Mouse (Mus musculus) liver, adult 2 months (tissue): Measurements from ENCODE around the gene Rdx. TPM values are rescaled to one million over a fixed set of nuclear protein-coding genes. Genes with fewer than 3 reads are reported as not detected.
"Not testable (repeated sequence)": the region's sequence is repeated elsewhere in the genome, so short reads cannot be mapped to it uniquely, and the experiment has no call there.

Experiments
- DNase-seq: peaks from one replicate; pipeline ENCODE4 v3.0.0-alpha.2; 2011; ENCODE audit warnings: low read depth, low spot score; ENCODE audit errors: extremely low read depth
- H3K27ac ChIP-seq: fragments of 200-500 bp; replicated peaks from 2 replicates; pipeline ENCODE4 v1.5.1; 2012; ENCODE audit warnings: low read depth, mild to moderate bottlenecking, control low read depth, inconsistent platforms, low read length; ENCODE audit not compliant: insufficient read depth
- H3K27me3 ChIP-seq: fragments of 200-500 bp; 2 replicates; pipeline ENCODE4 v1.6.1; 2012; ENCODE audit warnings: mild to moderate bottlenecking, moderate library complexity, low read length, inconsistent platforms; ENCODE audit not compliant: control insufficient read depth, insufficient read depth
- H3K36me3 ChIP-seq: fragments of 200-500 bp; 2 replicates; pipeline ENCODE4 v1.6.1; 2012; ENCODE audit warnings: low read length, inconsistent platforms; ENCODE audit not compliant: control insufficient read depth, insufficient read depth
- H3K4me1 ChIP-seq: fragments of 200-500 bp; 2 replicates; pipeline ENCODE4 v1.6.1; 2011; ENCODE audit warnings: low read length; ENCODE audit not compliant: control insufficient read depth, insufficient read depth
- H3K4me3 ChIP-seq: fragments of 200-500 bp; 2 replicates; pipeline ENCODE4 v1.5.1; 2011; ENCODE audit warnings: low read depth, mild to moderate bottlenecking, control low read depth, low read length, moderate library complexity; ENCODE audit not compliant: insufficient read depth
- H3K79me2 ChIP-seq: fragments of 200-500 bp; 2 replicates; pipeline ENCODE4 v1.6.1; 2012; ENCODE audit warnings: inconsistent platforms, mild to moderate bottlenecking, low read length, moderate library complexity; ENCODE audit not compliant: control insufficient read depth, insufficient read depth
- H3K9ac ChIP-seq: fragments of 200-500 bp; 2 replicates; pipeline ENCODE4 v1.6.1; 2012; ENCODE audit warnings: low read depth, mild to moderate bottlenecking, control low read depth, inconsistent platforms, low read length
- CTCF ChIP-seq: fragments of 200-500 bp; IDR thresholded peaks from 2 replicates; pipeline ENCODE4 v1.5.1; 2011; ENCODE audit warnings: low read depth, low read length, control low read depth
- POLR2A ChIP-seq: fragments of 200-500 bp; IDR thresholded peaks from 2 replicates; pipeline ENCODE4 v1.6.1; 2011; ENCODE audit warnings: low read length, control low read depth; ENCODE audit not compliant: insufficient read depth; ENCODE audit errors: extremely low read depth
- WGBS: fragments of 180-500 bp; shearing (Covaris S2); methylation state at CpG from one replicate; pipeline ENCODE4 v1.1.7; 2018; 5-methylcytosine and 5-hydroxymethylcytosine counted together
- polyA plus RNA-seq: library from polyadenylated mRNA; depleted of rRNA; stranded (reverse); fragments of >200 nt; gene quantifications from 2 replicates; pipeline ENCODE4 v1.2.3, GENCODE M21; 2012
- total RNA-seq: library from RNA; depleted of rRNA; stranded (reverse); fragments of >200 nt; gene quantifications from 2 replicates; pipeline ENCODE4 v1.2.3, GENCODE M21; 2014

Gene Rdx
- total and polyA plus RNA-seq, 2 experiments = 30.5 to 167 TPM

- H3K36me3 ChIP-seq = peaks cover 28% of the 10 kb centered on the region
- TF ChIP-seq POLR2A (no peak), CTCF (no peak)
- WGBS = 26% methylated on average over 2 of the region's 2 CpGs
These were observed 12.8 kb downstream of the Rdx start for GRCm38 (mm10) chr9:52059788-52060187.

GRCm38 (mm10) chr9:52070052-52070451 is 23.1 kb downstream of the Rdx start:
- no peaks in the 10 kb centered on the region for H3K27me3 ChIP-seq
- H3K9ac ChIP-seq = no peak overlapping the region
- H3K4me1 ChIP-seq = no peaks in the 10 kb centered on the region
- H3K79me2 ChIP-seq = peaks cover 8% of the 10 kb centered on the region; the same call in 1 of the 2 replicates
- no peak overlapping the region for H3K4me3 ChIP-seq
- no peak overlapping the region for H3K27ac ChIP-seq
- no peak for TF ChIP-seq CTCF
- TF ChIP-seq POLR2A = no peak
- no peak for DNase-seq
- WGBS = 95% methylated on average over 2 of the region's 2 CpGs
- H3K36me3 ChIP-seq = peaks cover 73% of the 10 kb centered on the region

More at GRCm38 (mm10) chr9:52059788-52060187, 12.8 kb downstream of the Rdx start:
- no peak overlapping the region for H3K9ac ChIP-seq
- peaks cover 21% of the 10 kb centered on the region for H3K4me1 ChIP-seq
- peaks cover 34% of the 10 kb centered on the region for H3K79me2 ChIP-seq
- H3K27me3 ChIP-seq = no peaks in the 10 kb centered on the region
- H3K27ac ChIP-seq = no peak overlapping the region
- H3K4me3 ChIP-seq = no peak overlapping the region
- DNase-seq = no peak

- H3K27ac ChIP-seq, H3K79me2 ChIP-seq, DNase-seq, H3K27me3 ChIP-seq, H3K4me3 ChIP-seq, H3K9ac ChIP-seq, H3K4me1 ChIP-seq: not testable (repeated sequence)
- peaks cover 68% of the 10 kb centered on the region for H3K36me3 ChIP-seq
These were observed 24.4 kb downstream of the Rdx start for GRCm38 (mm10) chr9:52071352-52071751.

- peaks cover 71% of the 10 kb centered on the region for H3K36me3 ChIP-seq
- no peaks in the 10 kb centered on the region for H3K27me3 ChIP-seq
- H3K4me3 ChIP-seq = no peak overlapping the region
- TF ChIP-seq CTCF = no peak
- peaks cover 12% of the 10 kb centered on the region; the same call in 1 of the 2 replicates for H3K79me2 ChIP-seq
- no peak for DNase-seq
- peaks cover 2% of the 10 kb centered on the region; the same call in 1 of the 2 replicates for H3K4me1 ChIP-seq
- no peak overlapping the region for H3K9ac ChIP-seq
- no peak overlapping the region for H3K27ac ChIP-seq
These were observed 25.2 kb downstream of the Rdx start for GRCm38 (mm10) chr9:52072202-52072601.

GRCm38 (mm10) chr9:52076089-52076488 is 29.1 kb downstream of the Rdx start:
- Histone ChIP-seq H3K9ac (no peak overlapping the region), H3K79me2 (peaks cover 15% of the 10 kb centered on the region; the same call in 1 of the 2 replicates), H3K4me3 (no peak overlapping the region), H3K27ac (no peak overlapping the region), H3K4me1 (peaks cover 2% of the 10 kb centered on the region; the same call in 1 of the 2 replicates), H3K36me3 (peaks cover 62% of the 10 kb centered on the region), H3K27me3 (no peaks in the 10 kb centered on the region)
- DNase-seq = no peak
- WGBS = 92% methylated on average over 2 of the region's 2 CpGs
- no peak for TF ChIP-seq CTCF
- no peak for TF ChIP-seq POLR2A

GRCm38 (mm10) chr9:52077692-52078091 is 30.7 kb downstream of the Rdx start:
- Histone ChIP-seq H3K27me3 (no peaks in the 10 kb centered on the region), H3K9ac (no peak overlapping the region), H3K79me2 (peaks cover 15% of the 10 kb centered on the region; the same call in 1 of the 2 replicates), H3K4me1 (peaks cover 5% of the 10 kb centered on the region; the same call in 1 of the 2 replicates), H3K36me3 (peaks cover 59% of the 10 kb centered on the region), H3K4me3 (no peak overlapping the region), H3K27ac (no peak overlapping the region)
- DNase-seq = no peak
- 58% methylated on average over 1 of the region's 1 CpGs for WGBS
- TF ChIP-seq POLR2A (no peak), CTCF (no peak)
